Mouse (Mus musculus) R1 (cell line): ENCODE data around the gene Btbd35f12.
"Not testable (repeated sequence)": the region's sequence is repeated elsewhere in the genome, so short reads cannot be mapped to it uniquely, and the experiment has no call there.

Source experiments
- DNase-seq: peaks from one replicate; pipeline ENCODE4 v3.0.0-alpha.2; 2018; ENCODE audit warnings: low read depth, low spot score

Btbd35f12 gene

GRCm38 (mm10) chrX:33313079-33313478, at the start of gene Btbd35f12:
Btbd35f12 (plus strand) TSS chrX:33313379.
- not testable (repeated sequence) for DNase-seq

GRCm38 (mm10) chrX:33353254-33353653, 40.1 kb downstream of the Btbd35f12 start:
- DNase-seq, result not testable (repeated sequence)
